Mouse (Mus musculus): ENCODE measurements around the gene Mgat5.

The Mgat5 gene

DNA sequence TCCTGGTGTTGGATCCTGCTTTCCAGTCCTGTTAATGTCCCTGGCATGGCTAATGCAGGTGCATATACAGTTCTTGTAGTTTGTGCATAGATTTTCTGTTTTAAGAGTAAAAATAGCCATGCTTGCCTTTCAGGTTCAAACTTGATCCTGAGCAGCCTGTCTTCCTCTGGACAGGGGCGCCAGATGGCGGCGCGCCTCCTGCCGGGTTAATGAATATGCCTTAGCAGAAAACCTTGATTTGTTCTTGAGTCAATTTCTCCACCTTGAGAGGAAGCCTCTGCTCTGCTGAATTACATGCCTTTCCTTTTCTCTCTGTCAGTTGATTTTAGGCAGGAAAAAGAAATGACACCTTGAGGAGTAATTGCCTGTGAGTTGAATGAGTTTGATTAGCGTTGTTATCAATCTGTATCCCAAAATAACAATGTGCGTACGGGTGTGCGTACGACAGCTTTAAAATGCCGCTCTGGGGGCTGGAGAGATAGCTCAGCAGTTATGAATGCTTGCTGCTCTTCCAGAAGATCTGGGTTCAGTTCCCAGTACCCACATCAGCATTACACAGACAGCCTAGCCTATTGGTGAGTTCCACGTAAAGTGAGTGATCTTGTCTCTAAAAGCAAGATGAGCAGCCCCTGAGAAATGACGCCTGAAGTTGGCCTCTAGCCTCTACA, 57.5 kb downstream of the Mgat5 start:
- peak; percentile 40 for DNase-seq

DNA sequence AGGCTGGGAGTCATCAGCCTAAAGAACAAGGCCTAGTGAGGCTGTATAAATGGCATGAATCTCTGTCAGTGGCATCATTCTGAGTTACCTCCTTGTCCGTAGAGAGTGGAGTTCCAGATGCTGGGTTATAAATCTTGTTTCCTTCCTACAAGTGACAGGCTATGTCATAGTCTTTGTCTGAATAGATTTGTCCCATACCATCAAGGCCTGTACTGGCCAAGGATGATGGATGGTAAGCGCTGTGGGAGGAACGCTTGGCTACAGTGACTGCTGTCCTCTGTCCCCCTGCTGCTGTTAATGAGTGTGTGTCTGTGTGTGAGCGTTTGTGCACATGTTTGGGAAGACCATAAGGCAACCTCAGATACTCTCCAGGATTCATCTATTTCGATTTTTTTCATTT, 63.2 kb downstream of the Mgat5 start:
- DNase-seq, result no peak

DNA sequence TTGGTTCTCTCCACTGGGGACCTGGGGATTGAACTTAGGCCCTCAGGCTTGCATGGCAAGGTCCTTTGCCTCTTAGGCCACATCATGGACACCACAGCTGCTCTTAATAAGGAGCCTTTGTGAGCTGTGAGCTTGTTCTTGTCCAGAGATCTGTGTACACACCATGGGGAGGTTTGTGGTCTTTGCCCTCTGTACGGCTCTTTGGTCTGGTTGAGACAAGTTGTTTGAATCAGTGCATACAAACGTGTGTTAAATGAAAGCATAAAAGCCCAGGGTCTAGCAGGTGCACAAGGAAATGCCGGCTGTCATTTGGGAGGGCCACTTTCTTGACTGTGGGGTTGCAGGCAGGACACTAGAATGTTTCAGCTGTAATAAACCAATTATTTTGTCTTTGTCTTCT, 64.5 kb downstream of the Mgat5 start:
- DNase-seq, result no peak

DNA sequence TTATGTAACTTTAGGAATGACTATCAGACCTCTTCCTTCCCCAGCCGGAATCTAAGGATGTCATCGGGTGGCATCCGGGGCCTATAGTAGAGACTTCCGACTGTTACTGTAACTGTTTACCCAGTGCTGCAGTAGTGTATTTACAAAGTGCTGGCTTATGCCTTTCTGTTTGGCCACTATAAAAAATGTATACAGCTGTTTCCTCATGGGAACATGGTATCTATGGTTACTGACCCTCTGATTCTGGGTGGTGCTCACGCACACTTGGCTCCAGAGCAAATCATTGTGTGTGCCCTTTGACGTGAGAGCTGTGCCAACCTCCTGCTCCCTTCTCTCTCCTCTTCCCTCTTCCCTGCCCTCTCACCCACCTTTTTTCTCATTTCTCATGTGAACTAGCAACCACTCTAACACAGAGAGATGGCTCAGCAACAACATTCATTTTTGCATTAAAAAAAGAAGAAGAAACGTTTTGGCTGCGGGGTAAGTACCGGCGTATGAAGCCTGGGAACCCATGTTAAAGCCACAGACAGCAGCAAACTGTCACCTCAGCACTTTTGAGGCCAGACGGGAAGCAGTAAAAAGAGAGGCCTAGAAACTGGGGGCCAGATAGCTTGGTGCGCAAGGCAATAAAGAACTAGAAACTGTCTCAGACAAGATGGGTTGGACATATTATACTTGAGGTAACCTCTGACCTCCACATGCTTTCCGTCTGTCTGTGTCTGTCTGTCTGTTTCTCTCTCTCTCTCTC, 65.6 kb downstream of the Mgat5 start:
- DNase-seq, result peak; percentile 27

DNA sequence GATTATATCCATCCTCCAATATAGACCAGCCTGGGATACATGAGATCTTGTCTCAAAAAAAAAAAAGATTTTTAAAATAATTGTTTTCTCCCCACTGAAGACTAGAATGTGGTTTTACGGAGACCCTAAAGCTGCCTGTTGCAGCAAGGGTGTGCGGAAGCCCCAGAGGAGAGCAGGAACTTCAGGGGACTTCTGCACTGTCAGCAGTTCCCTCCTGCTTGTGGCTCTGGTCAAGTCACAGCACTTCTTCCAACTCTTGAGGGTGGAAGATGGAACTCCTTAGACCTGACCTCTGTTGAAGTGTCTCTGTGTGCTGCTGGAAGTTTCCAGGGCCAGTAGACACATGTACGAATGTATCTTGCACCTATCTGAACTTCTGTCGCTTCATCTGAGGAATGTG, 66.3 kb downstream of the Mgat5 start:
- DNase-seq, result no peak

DNA sequence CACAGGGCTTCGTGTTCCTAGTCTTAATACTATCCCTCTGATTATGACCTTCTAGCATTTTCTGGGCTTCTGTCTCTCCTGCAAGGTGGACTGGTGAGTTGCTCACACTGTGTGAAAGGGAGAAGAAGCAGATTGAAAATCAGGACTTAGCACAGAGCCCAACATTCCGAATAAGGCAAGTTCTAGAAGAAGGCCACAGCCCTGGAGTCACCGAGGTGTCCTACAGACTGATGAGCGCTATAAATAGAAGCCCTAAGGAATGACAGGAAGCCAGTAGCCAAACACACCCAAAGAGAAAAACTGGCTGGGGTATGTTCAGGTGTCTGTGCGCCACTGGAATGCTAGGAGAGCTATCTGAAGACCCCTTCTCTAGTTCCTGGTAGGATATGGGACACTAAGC, 68.5 kb downstream of the Mgat5 start:
- no peak for DNase-seq

DNA sequence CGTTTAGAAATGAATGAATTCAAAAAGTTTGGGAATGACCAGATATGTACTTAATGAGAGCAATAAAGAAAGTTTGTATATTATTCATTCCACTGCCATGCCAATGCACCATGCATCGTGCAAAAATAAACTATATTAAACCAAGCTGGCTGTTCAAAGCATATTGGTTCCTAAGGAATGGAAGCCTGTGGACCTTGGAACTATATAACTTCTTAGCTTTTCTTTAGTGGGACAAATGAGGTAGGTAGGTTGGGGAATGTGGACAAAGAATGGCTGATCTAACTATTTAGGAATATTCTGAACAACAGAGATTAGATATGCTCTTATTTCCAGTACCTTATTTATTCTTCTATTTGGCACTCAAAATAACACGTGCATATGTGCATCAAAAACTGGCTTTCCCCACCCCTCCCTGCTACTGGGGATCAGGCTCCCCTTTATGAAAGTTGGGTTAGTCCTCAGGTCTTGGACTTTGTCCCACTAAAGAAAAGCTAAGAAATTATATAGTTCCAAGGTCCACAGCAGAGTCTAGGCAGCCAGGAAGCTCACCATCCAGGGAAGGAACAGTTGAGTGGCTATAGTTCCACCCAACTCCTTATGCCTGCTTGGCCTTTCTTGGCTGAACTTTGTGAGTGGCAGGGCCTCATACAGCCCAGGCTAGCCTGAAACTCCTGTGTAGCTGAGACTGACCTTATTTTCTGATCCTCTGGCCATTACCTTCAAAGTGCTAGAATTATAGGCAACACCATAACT, 70.9 kb downstream of the Mgat5 start:
- no peak for DNase-seq

DNA sequence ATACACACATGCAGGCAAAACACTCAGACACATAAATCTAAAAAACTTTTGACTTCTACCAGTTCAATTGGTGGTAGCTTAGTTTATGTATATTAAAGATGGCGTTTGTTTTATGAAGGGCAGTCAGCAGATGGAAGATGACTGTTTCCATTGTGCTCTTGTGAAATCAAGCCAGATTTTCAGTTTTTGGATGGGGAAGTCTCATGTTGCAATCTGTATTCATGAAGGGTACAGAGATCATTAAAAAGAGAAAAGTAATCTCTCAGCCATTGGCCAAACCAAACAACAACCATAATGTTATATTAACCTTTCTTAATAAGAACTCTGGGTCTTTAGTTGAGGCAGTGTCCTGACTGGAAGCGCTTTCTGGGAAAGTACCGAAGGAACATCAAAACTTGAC, 73.3 kb downstream of the Mgat5 start:
- no peak for DNase-seq

DNA sequence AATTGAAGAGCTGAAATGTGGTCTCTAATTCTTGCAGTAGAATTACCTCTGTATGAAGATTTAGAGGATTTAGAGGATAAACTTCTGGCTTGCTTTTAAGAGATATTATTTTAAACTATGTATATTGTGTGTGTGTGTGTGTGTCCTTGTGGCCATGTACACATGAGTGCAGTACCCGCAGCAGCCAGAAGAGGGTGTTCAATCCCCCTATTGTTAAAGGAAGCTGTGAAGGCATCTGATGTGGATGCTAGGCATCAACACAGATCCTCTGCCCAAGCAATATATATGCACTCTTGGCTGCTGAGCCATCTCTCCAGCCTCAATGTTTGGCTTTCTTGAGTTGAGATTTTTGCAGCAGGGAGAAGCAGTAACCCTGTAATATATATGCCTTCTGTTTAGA, 75.4 kb downstream of the Mgat5 start:
- DNase-seq, result no peak

DNA sequence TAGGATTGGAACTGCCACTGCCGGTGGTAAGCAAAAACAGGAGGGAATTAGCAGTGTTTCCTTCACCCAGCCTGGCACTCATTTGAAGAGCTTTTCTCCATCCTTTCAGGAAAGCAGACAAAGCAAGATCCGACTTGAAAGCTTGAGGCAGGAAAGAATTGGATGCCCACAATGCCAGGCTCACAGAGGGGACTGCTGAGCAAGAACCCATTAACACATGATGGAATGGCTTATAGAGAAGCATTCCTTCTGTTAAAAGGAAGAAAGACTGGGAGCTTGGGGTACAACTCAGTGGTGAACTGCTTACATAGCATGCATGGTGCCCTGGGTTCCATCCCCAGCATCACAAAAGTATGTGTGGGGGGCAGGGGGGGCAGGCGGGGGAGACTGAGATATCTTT, 80.2 kb downstream of the Mgat5 start:
- DNase-seq, result no peak

DNA sequence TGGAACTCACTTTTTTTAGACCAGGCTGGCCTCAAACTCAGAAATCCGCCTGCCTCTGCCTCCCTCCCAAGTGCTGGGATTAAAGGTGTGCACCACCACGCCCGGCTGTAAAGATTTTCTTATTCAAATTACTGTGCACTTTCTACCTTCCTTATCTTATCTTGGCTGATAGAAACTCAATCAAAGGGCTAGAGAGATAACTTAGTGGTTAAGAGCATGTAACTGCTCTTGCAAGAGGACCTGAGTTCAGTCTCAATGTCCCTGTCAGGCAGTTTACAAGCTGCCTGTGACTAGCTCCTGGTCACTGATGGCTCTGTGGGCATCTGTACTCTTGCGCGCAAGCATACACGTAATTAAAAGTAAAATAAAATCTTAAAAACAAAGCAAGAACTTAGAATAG, 82.7 kb downstream of the Mgat5 start:
- no peak for DNase-seq

DNA sequence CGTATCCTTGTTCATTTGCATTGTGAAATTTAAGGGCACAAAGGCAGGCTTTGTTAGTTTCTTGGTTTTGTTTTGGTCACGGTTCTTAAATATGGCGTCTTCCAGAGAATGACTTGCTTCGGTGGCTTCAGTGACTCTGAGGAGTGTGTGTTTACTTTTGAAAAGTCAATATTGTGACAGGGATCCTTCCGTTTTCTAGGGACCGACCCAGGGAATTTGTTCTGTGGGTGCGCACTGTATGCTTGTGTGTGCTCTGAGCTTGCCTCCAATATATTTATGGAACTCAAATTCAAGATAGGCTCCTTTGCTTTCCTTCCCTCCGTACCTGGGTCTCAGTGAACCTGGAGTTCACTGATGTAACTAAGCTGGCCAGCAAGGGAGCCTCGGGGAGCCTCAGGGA, 86.1 kb downstream of the Mgat5 start:
- no peak for DNase-seq

DNA sequence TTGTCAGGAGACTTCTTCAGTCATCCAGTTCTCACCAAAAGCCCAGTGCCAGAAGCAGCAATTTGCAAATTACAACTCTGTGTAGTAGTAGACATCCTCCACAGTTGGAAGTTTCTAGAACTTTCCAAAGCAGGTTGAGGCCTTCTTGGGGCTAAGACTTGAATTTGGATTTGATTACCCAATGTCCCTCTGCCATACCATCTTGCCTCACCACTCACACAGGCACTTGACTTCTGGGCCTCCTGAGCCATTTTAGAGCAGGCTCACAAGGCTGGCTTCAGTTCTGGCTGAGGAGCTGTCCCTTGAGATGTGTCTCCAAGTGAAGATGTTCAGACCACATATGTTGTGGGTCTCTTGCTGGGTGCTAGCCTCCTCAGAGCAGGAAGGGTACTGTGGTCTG, 86.9 kb downstream of the Mgat5 start:
- no peak for DNase-seq

DNA sequence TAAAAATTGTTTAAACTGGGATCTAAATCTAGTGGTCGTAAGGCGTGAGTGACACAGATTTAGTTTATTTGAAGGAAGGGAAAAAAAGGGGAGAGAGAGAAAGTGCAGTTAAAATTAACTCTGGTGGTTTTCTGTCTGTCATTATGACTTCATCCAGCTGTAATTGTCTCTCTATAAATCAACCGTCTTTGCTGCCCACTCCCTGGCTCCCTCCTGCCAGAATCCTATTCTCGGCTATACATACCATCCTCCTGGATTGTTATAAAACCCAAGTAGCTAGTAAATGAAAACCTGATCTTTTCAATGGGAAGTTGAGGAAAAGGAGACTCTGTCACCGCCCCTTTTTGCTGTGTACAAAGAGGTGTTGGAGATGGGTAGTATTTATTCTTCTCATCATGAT, 88.5 kb downstream of the Mgat5 start:
- DNase-seq, result no peak

DNA sequence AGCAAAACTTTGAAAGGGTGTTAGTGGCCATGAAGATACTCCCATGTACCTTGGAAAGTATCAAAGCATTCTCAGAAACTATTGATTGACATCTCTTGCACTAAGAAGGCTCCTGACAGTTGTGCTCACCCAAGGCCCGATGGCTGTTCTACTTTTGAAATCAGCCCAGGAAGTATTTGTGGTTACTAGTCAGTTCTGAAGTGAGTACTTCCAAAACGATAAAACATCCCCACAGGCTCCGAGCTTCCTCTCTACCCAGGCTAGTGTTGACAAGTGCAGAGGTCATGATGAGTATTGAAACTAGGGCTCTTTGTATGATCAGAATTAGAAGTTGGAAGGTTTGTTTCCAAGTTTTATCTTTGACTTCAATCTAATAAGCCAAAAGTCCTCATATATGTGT, 92.0 kb downstream of the Mgat5 start:
- no peak for DNase-seq

DNA sequence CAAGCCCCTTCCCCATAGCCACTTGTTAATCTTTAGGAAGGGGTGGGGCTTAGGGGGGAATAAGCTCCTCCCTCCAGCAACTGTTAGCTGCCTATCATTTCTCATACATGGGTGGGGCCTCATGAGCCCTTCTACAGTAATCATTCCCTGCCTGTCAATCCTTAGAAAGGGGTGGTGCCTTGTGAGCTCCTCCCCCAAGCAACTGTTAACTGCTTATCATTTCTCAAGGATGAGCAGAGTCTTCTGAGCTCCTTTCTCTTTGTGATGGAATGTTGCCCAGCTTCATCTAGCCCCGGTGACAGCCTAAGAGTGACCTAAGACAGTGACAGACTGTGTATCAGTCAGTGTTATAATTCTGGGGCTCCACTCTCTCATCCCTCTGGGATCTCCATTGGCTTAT, 95.0 kb downstream of the Mgat5 start:
- DNase-seq, result no peak

DNA sequence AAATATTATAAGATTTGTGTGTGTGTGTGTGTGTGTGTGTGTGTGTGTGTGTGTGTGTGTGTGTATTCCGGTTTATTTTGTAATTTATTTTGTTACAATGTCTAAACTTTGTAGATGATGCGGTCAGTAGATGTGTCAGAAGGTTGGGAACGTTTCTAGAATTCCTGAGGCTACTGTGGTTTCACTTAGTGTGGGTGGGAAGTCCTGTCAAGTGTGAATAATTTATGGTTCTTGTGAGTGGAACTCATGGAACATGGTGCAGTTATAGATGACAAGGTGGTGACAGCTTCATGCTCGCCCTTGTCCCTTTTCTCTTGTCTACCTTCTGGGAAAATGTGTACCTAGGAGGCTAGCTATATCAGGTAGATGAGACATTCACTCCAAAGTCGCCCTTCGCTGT, 96.2 kb downstream of the Mgat5 start:
- no peak for DNase-seq

DNA sequence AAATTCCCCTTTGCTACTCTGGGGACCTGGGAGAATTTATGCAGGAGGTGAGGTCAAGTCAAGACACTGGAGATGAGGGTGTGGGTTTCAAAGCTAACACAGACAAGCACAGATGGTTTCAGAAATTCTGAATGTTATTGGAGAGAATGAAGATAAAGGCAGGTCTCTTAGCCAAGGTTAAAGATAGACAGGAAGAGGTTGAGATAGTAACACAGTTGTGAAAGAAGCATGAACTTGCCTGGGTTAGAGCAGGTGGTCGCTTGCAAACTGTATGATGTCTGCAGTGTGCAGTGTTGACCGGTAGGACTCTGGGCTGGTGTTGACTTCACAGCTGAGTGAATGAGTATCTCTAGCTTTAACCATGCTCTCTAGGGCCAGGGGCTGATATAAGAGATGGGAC, 97.8 kb downstream of the Mgat5 start:
- no peak for DNase-seq

DNA sequence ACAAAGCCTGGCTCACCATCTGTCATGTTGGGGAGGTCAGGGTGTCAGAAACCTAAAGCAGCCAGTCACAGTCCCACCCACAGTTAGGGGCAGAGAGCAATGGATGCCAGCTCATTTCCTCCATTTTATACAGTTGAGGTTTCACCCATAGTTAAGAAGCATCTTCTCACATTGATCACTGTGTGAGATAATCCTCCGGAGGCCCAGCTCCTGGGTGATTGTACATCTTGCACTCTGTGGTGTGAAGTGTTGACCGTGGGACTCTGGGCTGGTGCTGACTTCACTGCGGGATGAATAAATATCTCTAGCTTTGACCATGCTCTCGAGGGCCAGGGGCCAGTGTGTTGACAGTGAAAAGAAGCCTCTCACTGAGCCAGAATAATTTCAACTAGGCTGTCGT, 99.0 kb downstream of the Mgat5 start:
- no peak for DNase-seq

DNA sequence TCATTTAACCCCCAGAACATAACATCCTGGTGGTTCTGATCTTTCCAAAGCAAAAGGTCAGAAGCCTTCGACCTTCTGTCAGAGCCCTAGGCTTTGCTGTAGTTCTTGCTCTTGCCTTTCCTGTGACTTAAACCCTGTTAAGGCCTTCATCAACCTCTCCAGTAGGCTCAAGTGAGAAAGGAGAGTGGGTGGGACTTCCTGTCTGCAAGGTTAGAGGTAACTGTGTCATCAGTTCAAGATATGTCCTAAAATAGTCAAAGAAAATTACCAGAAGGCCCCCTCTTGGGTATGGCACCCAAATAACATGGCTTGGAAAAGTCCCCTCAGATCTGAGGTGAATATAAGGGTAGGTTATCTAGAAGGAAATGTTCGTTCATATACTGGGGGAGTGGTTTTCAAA, 99.5 kb downstream of the Mgat5 start:
- DNase-seq, result no peak

DNA sequence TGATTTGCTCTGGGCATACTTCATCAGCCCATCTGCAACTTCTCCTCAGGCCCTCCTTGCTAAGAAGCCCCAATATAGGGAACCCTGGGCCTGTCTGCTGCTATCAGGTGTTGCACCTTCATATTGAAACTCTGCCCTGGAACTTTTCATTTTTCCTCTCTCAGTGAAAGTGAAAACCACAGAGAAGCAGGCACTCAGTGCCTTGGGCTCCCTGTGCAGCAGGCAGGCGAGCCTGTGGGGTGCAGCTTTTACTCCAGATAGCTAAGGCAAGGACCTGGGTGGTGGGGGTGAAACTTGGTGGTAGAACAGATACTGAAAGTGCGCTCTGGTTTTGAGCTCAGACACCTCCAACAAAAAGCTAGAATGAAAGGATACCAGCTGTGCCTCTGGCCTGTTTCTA, 100.8 kb downstream of the Mgat5 start:
- DNase-seq, result no peak

DNA sequence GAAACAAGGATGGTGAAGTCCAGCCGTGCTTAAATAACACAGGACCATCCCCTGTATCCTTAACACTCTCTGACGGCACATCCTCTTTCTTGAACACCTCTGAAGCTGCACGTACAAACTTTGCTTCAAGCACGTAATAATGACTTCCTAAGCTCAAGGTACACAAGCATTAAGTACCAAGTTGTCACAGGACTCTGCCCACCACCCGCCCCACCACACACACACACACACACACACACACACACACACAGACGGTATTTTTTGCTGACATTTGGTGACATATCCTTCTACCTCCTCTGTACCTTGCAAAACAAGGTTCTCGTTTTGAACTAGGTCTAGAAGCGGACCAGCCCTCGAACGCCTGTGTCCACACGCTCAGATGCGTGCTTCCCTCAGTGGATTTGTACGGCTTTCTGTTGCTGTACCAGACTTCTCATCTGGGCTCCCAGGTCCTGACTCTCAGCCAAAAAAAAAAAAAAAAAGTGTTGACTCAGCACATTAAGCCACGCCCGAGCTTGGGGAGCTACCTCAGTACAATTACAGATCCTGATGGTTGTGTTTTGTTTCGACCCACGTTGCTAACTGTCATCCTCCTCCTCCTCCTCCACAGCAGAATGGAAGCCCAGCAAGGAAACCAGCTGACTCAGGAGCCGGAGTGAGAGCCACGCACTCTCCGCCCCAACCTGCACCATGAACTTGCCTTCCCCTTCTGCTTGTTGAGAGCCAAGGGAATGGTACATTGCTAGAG, 101.4 kb downstream of the Mgat5 start:
- DNase-seq, result no peak

DNA sequence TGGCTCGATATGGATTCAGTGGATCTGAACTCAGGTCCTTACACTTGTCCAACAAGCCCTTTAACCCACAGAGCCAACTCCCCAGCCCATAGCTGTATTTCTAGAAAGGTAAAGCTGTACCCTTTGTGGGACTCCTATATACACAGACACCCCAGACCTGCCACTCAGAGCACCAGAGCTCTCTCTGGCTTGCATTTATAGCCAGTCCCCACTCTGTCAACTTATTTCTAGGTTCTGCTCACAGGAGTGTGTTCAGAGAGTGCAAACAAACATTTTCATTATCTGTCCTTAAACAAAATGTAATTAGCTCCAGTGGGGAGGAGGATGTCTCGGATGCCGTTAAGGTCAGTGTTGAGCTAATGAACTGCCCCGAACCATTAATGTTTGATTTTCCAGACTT, 102.5 kb downstream of the Mgat5 start:
- no peak for DNase-seq

All from kidney, postnatal 14 days (tissue).